Mouse (Mus musculus): Measurements from ENCODE around the gene Osgepl1. TPM values are rescaled to one million over a fixed set of nuclear protein-coding genes. Genes with fewer than 3 reads are reported as not detected.
"Not testable (repeated sequence)": the region's sequence is repeated elsewhere in the genome, so short reads cannot be mapped to it uniquely, and the experiment has no call there.

Gene Osgepl1
- polyA plus RNA-seq, 1 experiment from 2014 or later: 33.6 TPM

DNA sequence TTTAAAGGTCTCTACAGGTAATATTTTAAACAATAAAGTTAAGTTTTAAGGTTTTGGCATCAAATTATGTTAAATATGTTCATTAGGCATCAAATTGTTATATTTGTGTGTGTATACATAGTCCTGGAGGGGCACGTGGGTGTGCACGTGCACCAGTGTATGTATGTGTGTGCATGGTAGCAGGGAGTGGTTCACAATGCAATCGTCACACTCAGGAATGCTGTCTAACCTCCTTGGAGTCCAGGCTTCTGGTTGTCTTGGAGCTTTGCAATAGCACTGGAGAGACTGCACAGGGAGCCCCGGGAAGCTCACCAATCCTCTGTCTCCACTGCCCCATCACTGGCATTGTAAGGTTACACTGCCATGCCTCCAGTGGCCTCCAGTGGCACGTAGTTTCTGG, 9.8 kb downstream of the Osgepl1 start:
- no peak overlapping the region for H3K4me3 ChIP-seq (ENCODE audit: low read depth, low read length)
- WGBS: 96% methylated on average over 5 of the region's 5 CpGs
- H3K4me1 ChIP-seq (ENCODE audit: control insufficient read depth, insufficient read depth, low read length): no peaks in the 10 kb centered on the region
- H3K27ac ChIP-seq (ENCODE audit: low read depth, low read length): no peak overlapping the region
- DNase-seq (ENCODE audit: low spot score, missing footprints): no peak
- no peaks in the 10 kb centered on the region for H3K9me3 ChIP-seq (ENCODE audit: control insufficient read depth, low read length)
- no peak overlapping the region for H3K4me2 ChIP-seq
- 0 out of 2 replicates have a peak, but pooled peaks cover 2% of the 10 kb centered on the region for H3K36me3 ChIP-seq (ENCODE audit: control insufficient read depth, insufficient read depth, low read length)
- H3K27me3 ChIP-seq (ENCODE audit: control insufficient read depth, insufficient read depth, low read length): no peaks in the 10 kb centered on the region
- H3K9ac ChIP-seq (ENCODE audit: low read length): no peak overlapping the region
- no peak for ATAC-seq (ENCODE audit: low FRiP score)

DNA sequence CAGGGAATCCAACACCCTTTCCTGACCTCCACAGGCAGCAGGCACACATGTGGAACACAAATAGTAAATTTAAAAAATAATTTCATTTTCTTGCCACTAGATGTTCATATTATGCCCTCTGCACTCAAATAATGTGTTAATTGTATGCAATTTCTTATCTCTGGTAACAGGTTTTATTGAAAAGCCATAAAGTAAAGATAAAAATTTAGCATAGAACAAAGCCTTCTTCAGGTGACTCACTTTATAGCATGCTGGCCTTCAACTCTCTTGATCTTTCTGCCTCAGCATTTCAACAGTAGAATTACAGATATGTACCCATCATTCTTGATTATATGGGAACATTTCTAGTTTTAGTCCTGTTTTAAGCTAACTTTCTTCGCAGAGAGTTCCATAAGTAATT, 10.9 kb downstream of the Osgepl1 start:
- H3K36me3 ChIP-seq (ENCODE audit: control insufficient read depth, insufficient read depth, low read length): no peaks in the 10 kb centered on the region
- no peak overlapping the region for H3K27ac ChIP-seq (ENCODE audit: low read depth, low read length)
- 92% methylated on average over 1 of the region's 1 CpGs for WGBS
- DNase-seq (ENCODE audit: low spot score, missing footprints) (no peak), ATAC-seq (ENCODE audit: low FRiP score) (no peak)
- no peaks in the 10 kb centered on the region for H3K27me3 ChIP-seq (ENCODE audit: control insufficient read depth, insufficient read depth, low read length)
- no peak overlapping the region for H3K4me3 ChIP-seq (ENCODE audit: low read depth, low read length)
- H3K9me3 ChIP-seq (ENCODE audit: control insufficient read depth, low read length): no peaks in the 10 kb centered on the region
- no peaks in the 10 kb centered on the region for H3K4me1 ChIP-seq (ENCODE audit: control insufficient read depth, insufficient read depth, low read length)
- no peak overlapping the region for H3K4me2 ChIP-seq
- H3K9ac ChIP-seq (ENCODE audit: low read length): no peak overlapping the region

DNA sequence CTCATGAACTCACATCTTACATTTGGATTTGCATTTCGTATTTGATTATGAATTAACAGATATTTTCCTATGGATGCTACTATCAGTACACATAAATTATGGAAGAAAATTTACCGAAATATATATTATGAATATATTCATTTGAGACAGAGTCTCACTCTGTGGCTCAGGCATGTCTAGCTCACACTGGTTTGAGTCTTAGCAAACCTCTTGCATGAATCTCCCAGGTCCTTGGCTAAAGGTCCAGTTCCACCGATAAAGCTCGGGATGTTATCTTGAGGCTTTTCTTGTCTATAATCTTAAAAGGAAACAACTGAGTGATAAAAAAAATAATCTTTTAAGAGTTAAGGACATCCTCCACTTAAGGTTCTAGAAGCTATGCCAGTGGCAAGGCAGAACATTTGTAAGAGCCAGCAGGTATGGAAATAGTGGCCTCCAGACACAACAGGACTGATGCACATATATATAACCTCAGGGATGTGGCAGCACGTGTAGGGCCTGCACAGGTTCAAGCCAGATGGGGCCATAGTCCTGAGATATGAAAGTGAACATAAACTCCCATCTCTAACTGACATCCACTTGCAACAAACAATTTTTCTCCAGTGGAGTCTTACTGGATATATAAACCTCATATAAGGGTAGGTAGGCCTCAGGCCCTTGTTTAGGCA, 11.5 kb downstream of the Osgepl1 start:
- 94% methylated on average over 5 of the region's 5 CpGs for WGBS
- Histone ChIP-seq H3K4me3 (ENCODE audit: low read depth, low read length) (no peak overlapping the region), H3K27me3 (ENCODE audit: control insufficient read depth, insufficient read depth, low read length) (no peaks in the 10 kb centered on the region), H3K9ac (ENCODE audit: low read length) (no peak overlapping the region), H3K27ac (ENCODE audit: low read depth, low read length) (no peak overlapping the region), H3K9me3 (ENCODE audit: control insufficient read depth, low read length) (no peaks in the 10 kb centered on the region), H3K36me3 (ENCODE audit: control insufficient read depth, insufficient read depth, low read length) (no peaks in the 10 kb centered on the region), H3K4me2 (no peak overlapping the region), H3K4me1 (ENCODE audit: control insufficient read depth, insufficient read depth, low read length) (no peaks in the 10 kb centered on the region)
- DNase-seq (ENCODE audit: low spot score, missing footprints): no peak
- no peak for ATAC-seq (ENCODE audit: low FRiP score)

DNA sequence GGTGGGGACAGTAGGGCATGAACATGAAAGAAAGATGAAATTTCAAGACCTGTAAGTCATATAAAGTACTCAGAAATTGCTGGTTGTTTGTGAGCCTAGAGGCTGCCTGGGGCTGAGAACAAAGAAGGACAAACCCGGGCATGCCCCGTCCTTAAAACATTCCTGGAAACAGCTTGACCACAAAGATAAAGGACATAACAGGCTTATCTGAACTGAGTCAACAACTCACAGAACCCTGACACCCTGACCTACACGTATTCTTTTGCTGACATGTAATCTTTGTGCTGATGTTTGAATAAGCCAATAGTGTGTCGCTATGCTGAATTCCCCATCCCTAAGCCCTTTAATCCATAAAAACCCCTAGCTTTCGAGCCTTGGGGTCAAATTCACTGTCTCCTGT, 20.1 kb downstream of the Osgepl1 start:
- H3K9me3 ChIP-seq (ENCODE audit: control insufficient read depth, low read length); H3K9ac ChIP-seq (ENCODE audit: low read length); H3K4me3 ChIP-seq (ENCODE audit: low read depth, low read length); H3K4me1 ChIP-seq (ENCODE audit: control insufficient read depth, insufficient read depth, low read length); H3K36me3 ChIP-seq (ENCODE audit: control insufficient read depth, insufficient read depth, low read length); H3K27ac ChIP-seq (ENCODE audit: low read depth, low read length); H3K27me3 ChIP-seq (ENCODE audit: control insufficient read depth, insufficient read depth, low read length); ATAC-seq (ENCODE audit: low FRiP score); H3K4me2 ChIP-seq; DNase-seq (ENCODE audit: low spot score, missing footprints): not testable (repeated sequence)
- 70% methylated on average over 5 of the region's 5 CpGs for WGBS

DNA sequence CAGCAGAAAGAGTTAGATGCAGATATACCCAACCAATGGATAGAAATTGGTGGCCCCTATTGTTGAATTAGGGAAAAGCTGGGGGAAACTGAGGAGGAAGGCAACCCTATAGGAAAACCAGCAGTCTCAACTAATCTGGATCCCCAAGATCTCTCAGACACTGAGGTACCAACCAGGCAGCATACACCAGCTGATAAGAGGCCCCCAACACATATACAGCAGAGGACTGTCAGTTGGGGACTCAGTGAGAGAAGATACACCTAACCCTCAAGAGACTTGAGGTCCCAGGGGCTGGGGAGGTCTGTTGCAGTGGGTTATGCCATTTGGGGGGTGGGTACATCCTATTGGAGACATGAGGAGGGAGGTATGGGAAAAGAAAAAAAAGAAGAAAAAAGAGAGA, 22.0 kb downstream of the Osgepl1 start:
- H3K36me3 ChIP-seq (ENCODE audit: control insufficient read depth, insufficient read depth, low read length): no peaks in the 10 kb centered on the region
- no peak overlapping the region for H3K27ac ChIP-seq (ENCODE audit: low read depth, low read length)
- no peak overlapping the region for H3K4me2 ChIP-seq
- H3K9me3 ChIP-seq (ENCODE audit: control insufficient read depth, low read length): no peaks in the 10 kb centered on the region
- H3K4me1 ChIP-seq (ENCODE audit: control insufficient read depth, insufficient read depth, low read length): no peaks in the 10 kb centered on the region
- DNase-seq (ENCODE audit: low spot score, missing footprints): no peak
- H3K4me3 ChIP-seq (ENCODE audit: low read depth, low read length): no peak overlapping the region
- H3K9ac ChIP-seq (ENCODE audit: low read length): no peak overlapping the region
- H3K27me3 ChIP-seq (ENCODE audit: control insufficient read depth, insufficient read depth, low read length): no peaks in the 10 kb centered on the region
- no peak for ATAC-seq (ENCODE audit: low FRiP score)

DNA sequence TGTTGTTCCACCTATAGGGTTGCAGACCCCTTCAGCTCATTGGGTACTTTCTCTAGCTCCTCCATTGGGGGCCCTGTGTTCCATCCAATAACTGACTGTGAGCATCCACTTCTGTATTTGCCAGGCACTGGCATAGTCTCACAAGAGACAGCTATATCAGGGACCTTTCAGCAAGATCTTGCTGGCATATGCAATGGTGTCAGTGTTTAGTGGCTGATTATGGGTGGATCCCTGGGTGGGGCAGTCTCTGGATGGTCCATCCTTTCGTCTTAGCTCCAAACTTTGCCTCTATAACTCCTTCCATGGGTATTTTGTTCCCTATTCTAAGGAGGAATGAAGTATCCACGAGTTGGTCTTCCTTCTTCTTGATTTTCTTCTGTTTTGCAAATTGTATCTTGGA, 24.0 kb downstream of the Osgepl1 start:
- not testable (repeated sequence) for DNase-seq (ENCODE audit: low spot score, missing footprints); ATAC-seq (ENCODE audit: low FRiP score); H3K36me3 ChIP-seq (ENCODE audit: control insufficient read depth, insufficient read depth, low read length); H3K27me3 ChIP-seq (ENCODE audit: control insufficient read depth, insufficient read depth, low read length); H3K4me1 ChIP-seq (ENCODE audit: control insufficient read depth, insufficient read depth, low read length); H3K27ac ChIP-seq (ENCODE audit: low read depth, low read length); H3K4me2 ChIP-seq; H3K9me3 ChIP-seq (ENCODE audit: control insufficient read depth, low read length); H3K4me3 ChIP-seq (ENCODE audit: low read depth, low read length); H3K9ac ChIP-seq (ENCODE audit: low read length)
- 68% methylated on average over 2 of the region's 2 CpGs for WGBS

DNA sequence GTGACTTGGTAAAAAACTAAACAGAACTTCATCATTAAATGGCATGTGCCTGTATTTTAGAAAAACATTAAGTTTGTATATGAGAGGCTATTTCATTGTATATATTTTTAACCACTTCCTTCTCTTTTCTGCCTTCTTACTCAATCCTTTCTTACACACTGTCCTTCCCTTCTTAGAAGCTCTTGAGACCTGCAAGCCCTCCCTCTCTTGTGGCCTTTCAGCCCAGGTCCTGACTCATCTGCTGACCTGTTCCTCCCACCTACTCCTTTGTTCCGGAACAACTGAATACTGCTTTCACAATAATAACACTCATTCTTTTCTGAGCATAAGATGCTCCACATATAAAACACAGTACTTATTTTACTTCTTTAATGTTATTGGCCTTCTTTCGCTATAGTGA, 27.6 kb downstream of the Osgepl1 start:
- no peak overlapping the region for H3K4me2 ChIP-seq
- H3K9me3 ChIP-seq (ENCODE audit: control insufficient read depth, low read length): no peaks in the 10 kb centered on the region; the same call in 1 of the 2 replicates
- ATAC-seq (ENCODE audit: low FRiP score) (no peak), DNase-seq (ENCODE audit: low spot score, missing footprints) (no peak)
- H3K4me3 ChIP-seq (ENCODE audit: low read depth, low read length): no peak overlapping the region
- H3K36me3 ChIP-seq (ENCODE audit: control insufficient read depth, insufficient read depth, low read length): peaks cover 15% of the 10 kb centered on the region
- no peaks in the 10 kb centered on the region for H3K4me1 ChIP-seq (ENCODE audit: control insufficient read depth, insufficient read depth, low read length)
- H3K9ac ChIP-seq (ENCODE audit: low read length): no peak overlapping the region
- H3K27me3 ChIP-seq (ENCODE audit: control insufficient read depth, insufficient read depth, low read length): no peaks in the 10 kb centered on the region
- 98% methylated on average over 2 of the region's 2 CpGs for WGBS
- no peak overlapping the region for H3K27ac ChIP-seq (ENCODE audit: low read depth, low read length)

DNA sequence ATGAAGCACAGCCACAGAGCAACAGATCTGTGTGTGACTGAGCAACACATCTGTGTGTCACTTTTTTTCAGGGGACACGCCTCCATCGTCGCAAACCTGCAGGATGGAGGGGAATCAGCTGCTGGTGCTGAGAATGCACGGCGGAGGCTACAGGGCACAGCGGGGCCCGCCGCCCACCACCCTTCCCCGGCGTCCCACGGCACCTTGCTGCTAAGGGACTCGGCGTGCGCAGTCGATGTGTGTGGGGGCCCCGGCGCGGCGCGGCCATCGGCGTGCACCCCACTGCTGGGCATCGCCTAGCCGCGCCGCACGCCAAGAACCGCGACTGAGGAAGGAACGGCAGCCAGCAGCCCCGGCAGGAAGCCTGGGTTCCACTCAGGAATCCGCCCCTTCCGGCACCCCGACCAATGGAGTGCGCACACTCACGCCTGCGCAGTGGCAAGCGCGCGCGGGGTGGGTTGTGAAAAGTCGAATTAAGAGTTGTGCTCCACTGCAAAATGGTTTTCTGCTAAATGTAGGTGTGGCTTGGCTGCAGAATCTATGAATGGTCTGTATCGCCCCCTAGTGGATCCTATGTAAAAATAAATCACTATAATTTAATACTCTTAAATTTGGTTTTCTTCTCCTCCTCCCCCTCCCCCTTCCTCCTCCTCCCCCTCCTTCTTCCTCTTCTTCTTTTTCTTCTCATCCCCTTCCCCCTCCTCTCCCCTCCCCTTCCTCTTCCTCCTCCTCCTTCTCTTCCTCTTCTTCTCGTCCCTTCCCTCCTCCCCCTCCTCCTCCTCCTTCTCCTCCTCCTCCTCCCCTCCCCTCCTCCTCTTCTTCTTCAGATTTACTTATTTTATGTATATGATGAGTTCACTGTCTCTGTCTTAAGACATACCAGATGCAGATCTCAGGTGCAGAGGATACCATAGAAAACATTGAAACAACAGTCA, 39.2 kb downstream of the Osgepl1 start, which contains the start of the genes Asdurf, Gm28551 and Asnsd1:
Gene Asdurf, minus strand, starts transcription at position 293 of the 935 bp plus-strand sequence.
Gene Gm28551, minus strand, starts transcription at position 341 of the 935 bp plus-strand sequence.
Gene Asnsd1, minus strand, starts transcription at position 426 of the 935 bp plus-strand sequence.
- H3K27ac ChIP-seq (ENCODE audit: low read depth, low read length): 0 out of 2 replicates have a peak within 1 kb of the TSS, but pooled peaks have one; percentile 57
- H3K4me3 ChIP-seq (ENCODE audit: low read depth, low read length): peak within 1 kb of the TSS; percentile 79
- H3K4me1 ChIP-seq (ENCODE audit: control insufficient read depth, insufficient read depth, low read length): peaks cover 5% of the 10 kb centered on the region; the same call in 1 of the 2 replicates
- DNase-seq (ENCODE audit: low spot score, missing footprints): peak; percentile 99
- no peaks in the 10 kb centered on the region for H3K27me3 ChIP-seq (ENCODE audit: control insufficient read depth, insufficient read depth, low read length)
- H3K36me3 ChIP-seq (ENCODE audit: control insufficient read depth, insufficient read depth, low read length): peaks cover 8% of the 10 kb centered on the region; the same call in 1 of the 2 replicates
- peak within 1 kb of the TSS; percentile 44 for H3K4me2 ChIP-seq
- peak within 1 kb of the TSS; percentile 92 for H3K9ac ChIP-seq (ENCODE audit: low read length)
- H3K9me3 ChIP-seq (ENCODE audit: control insufficient read depth, low read length): no peaks in the 10 kb centered on the region
- under 1% methylated on average over 43 of the region's 44 CpGs for WGBS
- ATAC-seq (ENCODE audit: low FRiP score): peak; percentile 100

DNA sequence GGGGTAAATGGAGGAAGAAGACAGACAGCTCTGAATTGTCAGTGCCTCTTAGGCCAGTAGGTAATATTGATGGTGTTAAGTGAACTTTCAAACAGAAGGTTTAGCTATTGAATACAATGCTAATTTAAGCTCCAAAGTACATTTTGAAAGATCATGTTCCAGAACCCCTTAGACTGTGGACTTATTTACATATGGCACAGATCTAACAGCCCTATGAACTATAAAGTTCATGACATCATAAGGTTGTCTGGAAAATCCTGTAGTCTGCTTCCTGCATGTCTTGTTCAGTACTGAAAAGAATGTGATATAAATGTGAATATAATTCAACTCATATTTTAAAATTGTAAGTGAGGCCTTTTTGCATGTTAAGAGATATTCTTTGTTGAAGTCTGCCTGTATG, 45.6 kb downstream of the Osgepl1 start:
- ATAC-seq (ENCODE audit: low FRiP score) (no peak), DNase-seq (ENCODE audit: low spot score, missing footprints) (no peak)
- Histone ChIP-seq H3K9me3 (ENCODE audit: control insufficient read depth, low read length) (no peaks in the 10 kb centered on the region), H3K36me3 (ENCODE audit: control insufficient read depth, insufficient read depth, low read length) (no peaks in the 10 kb centered on the region), H3K27ac (ENCODE audit: low read depth, low read length) (no peak overlapping the region), H3K27me3 (ENCODE audit: control insufficient read depth, insufficient read depth, low read length) (no peaks in the 10 kb centered on the region), H3K9ac (ENCODE audit: low read length) (no peak overlapping the region), H3K4me2 (no peak overlapping the region), H3K4me1 (ENCODE audit: control insufficient read depth, insufficient read depth, low read length) (no peaks in the 10 kb centered on the region), H3K4me3 (ENCODE audit: low read depth, low read length) (no peak overlapping the region)
